Mouse (Mus musculus): Measurements from ENCODE around the gene Tdp2.

DNA sequence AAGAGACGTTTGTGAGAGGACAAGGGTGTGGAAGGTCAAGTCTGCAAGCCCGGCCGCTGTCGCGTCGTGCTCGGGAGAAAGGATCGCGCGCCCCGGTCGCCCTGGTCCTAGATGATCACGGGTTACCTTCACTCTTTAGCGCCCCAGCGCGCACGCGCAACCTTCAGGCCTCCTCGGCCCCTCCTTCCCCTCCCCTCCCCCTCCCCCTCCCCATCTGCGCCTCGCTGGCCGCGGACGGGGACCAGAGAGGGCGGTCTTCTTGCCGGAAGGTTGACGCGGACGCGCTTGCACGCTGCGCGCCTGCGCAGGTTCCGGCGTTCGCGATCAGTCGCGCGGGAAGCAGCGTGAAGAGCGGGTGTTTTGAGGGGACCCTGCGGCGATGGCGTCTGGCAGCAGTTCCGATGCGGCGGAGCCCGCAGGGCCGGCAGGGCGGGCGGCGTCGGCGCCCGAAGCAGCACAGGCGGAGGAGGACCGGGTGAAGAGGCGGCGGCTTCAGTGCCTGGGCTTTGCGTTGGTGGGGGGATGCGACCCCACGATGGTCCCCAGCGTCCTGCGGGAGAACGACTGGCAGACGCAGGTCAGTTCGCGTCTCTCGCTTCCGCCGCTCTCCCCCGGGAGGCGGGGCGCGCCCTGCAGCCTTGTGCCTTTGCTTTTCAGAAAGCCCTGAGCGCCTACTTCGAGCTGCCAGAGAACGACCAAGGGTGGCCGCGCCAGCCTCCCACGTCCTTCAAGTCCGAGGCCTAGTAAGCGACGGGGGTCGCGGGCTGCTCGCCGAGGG is at the start of gene Tdp2, which contains the start of gene Acot13:
- TF ChIP-seq CTCF (IDR thresholded peaks at IDR 0.05; ENCODE audit: low read depth): no peak
- no peak for TF ChIP-seq EP300 (IDR thresholded peaks at IDR 0.05; ENCODE audit: low read depth)
